Mouse (Mus musculus) midbrain, embryonic 16.5 days (tissue): Measurements from ENCODE around the gene Immp2l. TPM values are rescaled to one million over a fixed set of nuclear protein-coding genes. Genes with fewer than 3 reads are reported as not detected.

Source experiments
- ATAC-seq: fragments of 200-750 bp; cut with Nextera tagmentation; 2 replicates; pipeline ENCODE4 v1.8.0; 2017; ENCODE audit warnings: moderate TSS enrichment
- H3K27ac ChIP-seq: fragments of 300-500 bp; sonication (generic); 2 replicates; pipeline ENCODE4 v1.5.1; 2014; ENCODE audit warnings: mild to moderate bottlenecking, low read length, mixed read lengths
- H3K27me3 ChIP-seq: fragments of 300-500 bp; sonication (generic); 2 replicates; pipeline ENCODE4 v1.6.1; 2014; ENCODE audit warnings: low read depth, low read length, mixed read lengths; ENCODE audit not compliant: control insufficient read depth, insufficient read depth
- H3K36me3 ChIP-seq: fragments of 300-500 bp; sonication (generic); 2 replicates; pipeline ENCODE4 v1.6.1; 2014; ENCODE audit warnings: mild to moderate bottlenecking, low read length, moderate library complexity, mixed read lengths; ENCODE audit not compliant: control insufficient read depth, insufficient read depth
- H3K4me1 ChIP-seq: fragments of 300-500 bp; sonication (generic); 2 replicates; pipeline ENCODE4 v1.6.1; 2014; ENCODE audit warnings: mild to moderate bottlenecking, low read length, mixed read lengths; ENCODE audit not compliant: control insufficient read depth, insufficient read depth
- H3K4me2 ChIP-seq: fragments of 300-500 bp; sonication (generic); 2 replicates; pipeline ENCODE4 v1.6.1; 2014; ENCODE audit warnings: mild to moderate bottlenecking, low read length, mixed read lengths
- H3K4me3 ChIP-seq: fragments of 300-500 bp; sonication (generic); 2 replicates; pipeline ENCODE4 v1.5.1; 2014; ENCODE audit warnings: low read depth, mild to moderate bottlenecking, low read length, moderate library complexity, mixed read lengths
- H3K9ac ChIP-seq: fragments of 300-500 bp; sonication (generic); 2 replicates; pipeline ENCODE4 v1.6.1; 2014; ENCODE audit warnings: low read depth, low read length, mixed read lengths
- H3K9me3 ChIP-seq: fragments of 300-500 bp; sonication (generic); replicated peaks from 2 replicates; pipeline ENCODE4 v1.6.1; 2014; ENCODE audit warnings: mild to moderate bottlenecking, low read length, mixed read lengths; ENCODE audit not compliant: control insufficient read depth, poor library complexity, severe bottlenecking
- WGBS: fragments of 180-500 bp; shearing (Covaris S2); extraction: QIAGEN DNeasy Blood & Tissue Kit; methylation state at CpG from one replicate; pipeline ENCODE4 v1.1.7; 2014; 5-methylcytosine and 5-hydroxymethylcytosine counted together
- polyA plus RNA-seq: library from polyadenylated mRNA; unstranded; fragments of >200 nt; fragmentation: Nextera tagmentation; extraction: Ambion mirVana; gene quantifications from 2 replicates; pipeline ENCODE4 v1.2.1, GENCODE M21; 2015

The Immp2l gene
- polyA plus RNA-seq, 1 experiment from 2014 or later, result 6.6 TPM

- H3K4me2 ChIP-seq, result no peak overlapping the region
- H3K4me1 ChIP-seq, result no peaks in the 10 kb centered on the region
- no peaks in the 10 kb centered on the region for H3K36me3 ChIP-seq
- H3K4me3 ChIP-seq, result no peak overlapping the region
- H3K27ac ChIP-seq, result no peak overlapping the region
- H3K9ac ChIP-seq, result no peak overlapping the region
- H3K27me3 ChIP-seq, result no peaks in the 10 kb centered on the region
- H3K9me3 ChIP-seq, result no peaks in the 10 kb centered on the region
- 69% methylated on average over 7 of the region's 7 CpGs for WGBS
- ATAC-seq, result no peak
These were observed 307.2 kb downstream of the Immp2l start for GRCm38 (mm10) chr12:41330988-41331671.

DNA sequence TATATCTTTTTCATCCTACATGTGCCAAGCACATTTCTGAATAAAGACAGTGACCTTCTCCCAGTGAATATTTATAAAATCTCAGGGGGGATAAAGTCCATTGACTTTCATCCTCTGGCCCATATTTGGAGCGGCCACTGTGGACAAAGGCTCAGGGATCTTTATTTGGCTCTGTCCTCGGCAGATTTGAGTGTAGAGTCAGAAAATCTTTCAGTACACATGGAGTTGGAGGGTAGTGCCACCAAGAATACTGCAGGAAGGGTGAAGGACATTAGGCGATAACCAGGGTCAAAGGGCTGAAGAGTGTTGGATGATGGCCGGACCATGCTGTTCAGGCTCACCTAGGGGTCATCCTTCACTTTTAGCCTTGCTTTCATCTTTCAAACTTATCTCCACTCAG lies 321.7 kb downstream of the Immp2l start:
- no peak overlapping the region for H3K27ac ChIP-seq
- 74% methylated on average over 4 of the region's 4 CpGs for WGBS
- H3K9me3 ChIP-seq, result no peaks in the 10 kb centered on the region
- no peak overlapping the region for H3K4me2 ChIP-seq
- no peak for ATAC-seq
- H3K9ac ChIP-seq, result no peak overlapping the region
- no peaks in the 10 kb centered on the region for H3K27me3 ChIP-seq
- H3K4me3 ChIP-seq, result no peak overlapping the region
- no peaks in the 10 kb centered on the region for H3K4me1 ChIP-seq
- H3K36me3 ChIP-seq, result no peaks in the 10 kb centered on the region

DNA sequence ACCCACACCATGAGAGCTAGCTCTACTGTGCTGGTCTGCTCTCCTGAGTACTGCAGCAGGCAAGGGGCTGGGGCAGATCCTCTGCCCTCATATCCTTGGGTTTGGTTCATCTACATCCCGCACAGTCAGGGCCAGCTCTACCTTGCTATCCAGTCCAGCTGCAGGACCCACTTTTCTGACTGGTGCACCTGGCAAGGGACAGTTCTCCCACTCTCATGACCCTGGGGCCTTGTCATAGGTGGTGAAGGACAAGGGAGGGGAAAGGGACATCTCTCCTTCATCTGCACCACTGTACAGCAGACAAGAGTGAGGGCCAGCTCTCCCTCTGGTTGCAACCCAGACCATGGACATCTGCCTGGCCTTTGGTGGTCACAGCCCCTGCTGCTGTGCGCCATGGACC lies 323.6 kb downstream of the Immp2l start:
- H3K4me1 ChIP-seq, result no peaks in the 10 kb centered on the region
- 100% methylated on average over 2 of the region's 2 CpGs for WGBS
- H3K9ac ChIP-seq, result no peak overlapping the region
- H3K27ac ChIP-seq, result no peak overlapping the region
- H3K27me3 ChIP-seq, result no peaks in the 10 kb centered on the region
- H3K9me3 ChIP-seq, result no peaks in the 10 kb centered on the region
- no peak for ATAC-seq
- no peak overlapping the region for H3K4me2 ChIP-seq
- no peaks in the 10 kb centered on the region for H3K36me3 ChIP-seq
- H3K4me3 ChIP-seq, result no peak overlapping the region

DNA sequence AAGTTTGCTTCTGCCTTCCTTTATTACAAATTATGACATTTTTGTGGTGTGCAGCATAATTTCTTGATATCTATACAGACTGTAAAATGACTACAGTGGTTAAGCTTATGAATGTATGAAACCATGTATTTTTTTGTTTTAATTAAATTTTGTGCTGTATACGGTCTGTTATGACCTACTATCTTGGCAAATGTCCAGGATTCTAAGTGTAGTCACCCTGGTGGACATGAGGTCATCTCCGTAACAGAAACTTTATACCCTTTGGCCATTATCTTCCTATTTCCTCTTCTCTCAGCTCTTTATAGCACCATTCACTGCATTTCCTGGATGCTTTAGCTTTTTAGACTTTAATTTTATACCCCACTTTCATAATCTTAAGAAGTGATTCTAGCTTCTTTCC lies 325.5 kb downstream of the Immp2l start:
- Histone ChIP-seq H3K4me1 (no peaks in the 10 kb centered on the region), H3K27me3 (no peaks in the 10 kb centered on the region), H3K27ac (no peak overlapping the region), H3K4me3 (no peak overlapping the region), H3K9ac (no peak overlapping the region), H3K9me3 (no peaks in the 10 kb centered on the region), H3K4me2 (no peak overlapping the region), H3K36me3 (no peaks in the 10 kb centered on the region)
- 88% methylated on average over 2 of the region's 2 CpGs for WGBS
- no peak for ATAC-seq

- Histone ChIP-seq H3K27ac (no peak overlapping the region), H3K27me3 (no peaks in the 10 kb centered on the region), H3K9me3 (no peaks in the 10 kb centered on the region), H3K4me2 (no peak overlapping the region), H3K4me3 (no peak overlapping the region), H3K4me1 (no peaks in the 10 kb centered on the region), H3K9ac (no peak overlapping the region), H3K36me3 (no peaks in the 10 kb centered on the region)
- no peak for ATAC-seq
- WGBS, result 70% methylated on average over 2 of the region's 2 CpGs
These were observed 325.9 kb downstream of the Immp2l start for GRCm38 (mm10) chr12:41349814-41350213.

DNA sequence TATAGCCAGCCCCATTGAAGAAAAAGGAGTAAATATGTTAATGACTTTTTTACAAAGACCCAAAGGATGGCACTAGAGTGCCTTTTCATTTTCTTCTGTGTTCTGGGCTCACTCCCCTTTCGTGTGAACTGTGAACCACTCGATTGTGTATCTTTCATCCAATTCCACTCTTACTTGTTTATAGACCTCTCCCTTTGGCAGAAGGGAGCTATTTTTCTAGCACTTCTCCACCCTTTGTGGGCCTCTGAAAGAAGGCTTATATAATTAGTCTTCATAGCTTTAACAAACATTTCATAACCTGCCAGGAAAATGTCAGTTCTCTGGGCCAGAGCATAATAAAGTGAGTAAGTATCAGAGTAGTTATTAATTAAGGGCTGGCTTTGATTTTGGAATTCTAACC lies 327.4 kb downstream of the Immp2l start:
- no peak overlapping the region for H3K4me2 ChIP-seq
- WGBS, result 59% methylated on average over 2 of the region's 2 CpGs
- no peaks in the 10 kb centered on the region for H3K27me3 ChIP-seq
- no peak overlapping the region for H3K9ac ChIP-seq
- H3K4me1 ChIP-seq, result no peaks in the 10 kb centered on the region
- no peaks in the 10 kb centered on the region for H3K9me3 ChIP-seq
- 0 out of 2 replicates have a peak, but pooled peaks have one; percentile 37 for ATAC-seq
- H3K4me3 ChIP-seq, result no peak overlapping the region
- H3K36me3 ChIP-seq, result no peaks in the 10 kb centered on the region
- H3K27ac ChIP-seq, result no peak overlapping the region

DNA sequence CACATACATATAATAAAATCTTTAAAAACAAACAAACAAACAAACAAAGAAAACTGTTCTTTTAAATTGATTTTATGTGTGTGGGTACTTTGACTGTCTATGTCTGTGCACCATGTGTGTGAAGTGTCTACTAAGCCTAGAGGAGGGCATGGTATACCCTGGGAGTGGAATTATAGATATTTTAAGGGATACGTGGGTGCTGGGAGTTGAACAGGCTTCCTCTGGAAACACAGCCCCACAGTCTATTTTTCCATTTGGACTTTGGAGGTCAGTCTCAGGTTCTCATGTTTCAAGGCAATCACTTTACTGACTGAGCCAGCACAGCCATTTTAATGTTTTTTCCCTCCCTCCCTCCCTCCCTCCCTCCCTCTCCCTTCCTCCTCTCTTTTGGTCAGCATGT lies 331.0 kb downstream of the Immp2l start:
- no peak overlapping the region for H3K4me2 ChIP-seq
- no peak overlapping the region for H3K9ac ChIP-seq
- H3K27me3 ChIP-seq, result no peaks in the 10 kb centered on the region
- 0 out of 2 replicates have a peak, but pooled peaks cover 2% of the 10 kb centered on the region for H3K4me1 ChIP-seq
- no peak overlapping the region for H3K4me3 ChIP-seq
- no peak overlapping the region for H3K27ac ChIP-seq
- no peaks in the 10 kb centered on the region for H3K9me3 ChIP-seq
- 78% methylated on average over 1 of the region's 1 CpGs for WGBS
- no peaks in the 10 kb centered on the region for H3K36me3 ChIP-seq
- ATAC-seq, result no peak

DNA sequence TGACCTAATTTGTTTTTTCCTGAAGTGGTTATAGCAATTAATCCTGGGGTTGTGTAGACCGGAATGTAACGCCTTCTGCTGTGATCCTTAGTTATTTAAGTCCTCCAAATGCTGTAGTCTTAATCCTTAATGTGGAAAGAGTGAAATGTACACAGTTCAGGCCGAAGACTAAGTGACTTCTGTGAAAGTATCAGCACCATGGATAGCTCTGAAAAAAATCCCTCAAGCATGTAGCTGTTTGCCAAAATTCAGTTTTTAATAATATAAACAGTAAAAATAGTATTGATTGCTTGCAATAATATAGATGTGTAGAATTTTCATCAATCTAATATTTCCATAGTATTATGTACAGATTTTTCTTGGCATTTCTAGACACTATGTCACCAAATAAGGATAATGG lies 332.1 kb downstream of the Immp2l start:
- no peak overlapping the region for H3K9ac ChIP-seq
- WGBS, result 54% methylated on average over 3 of the region's 3 CpGs
- 0 out of 2 replicates have a peak, but pooled peaks cover 2% of the 10 kb centered on the region for H3K4me1 ChIP-seq
- no peaks in the 10 kb centered on the region for H3K36me3 ChIP-seq
- H3K27ac ChIP-seq, result no peak overlapping the region
- ATAC-seq, result no peak
- H3K4me3 ChIP-seq, result no peak overlapping the region
- H3K4me2 ChIP-seq, result no peak overlapping the region
- no peaks in the 10 kb centered on the region for H3K9me3 ChIP-seq
- H3K27me3 ChIP-seq, result no peaks in the 10 kb centered on the region

GRCm38 (mm10) chr12:41386685-41387084 lies 362.8 kb downstream of the Immp2l start:
- no peak for ATAC-seq
- 76% methylated on average over 1 of the region's 1 CpGs for WGBS
- H3K4me1 ChIP-seq, result no peaks in the 10 kb centered on the region
- H3K27me3 ChIP-seq, result no peaks in the 10 kb centered on the region
- H3K36me3 ChIP-seq, result no peaks in the 10 kb centered on the region
- no peaks in the 10 kb centered on the region for H3K9me3 ChIP-seq
- H3K9ac ChIP-seq, result no peak overlapping the region
- no peak overlapping the region for H3K27ac ChIP-seq
- H3K4me3 ChIP-seq, result no peak overlapping the region
- no peak overlapping the region for H3K4me2 ChIP-seq
